Mouse (Mus musculus): Measurements from ENCODE around the gene Abca16. TPM values are rescaled to one million over a fixed set of nuclear protein-coding genes. Genes with fewer than 3 reads are reported as not detected.

Gene Abca16
- not detected in 2 replicates for polyA plus RNA-seq (2014; fragmentation: Nextera tagmentation; extraction: Ambion mirVana)

- H3K27me3 ChIP-seq (replicated peaks; ENCODE audit: control insufficient read depth, insufficient read depth, low read length): no peaks in the 10 kb centered on the region
- no peak within 1 kb of the TSS for H3K9ac ChIP-seq (ENCODE audit: low read depth, low read length)
- WGBS: 68% methylated on average over 10 of the region's 10 CpGs
- H3K4me2 ChIP-seq: no peak within 1 kb of the TSS
- H3K9me3 ChIP-seq (ENCODE audit: control insufficient read depth, low read length): no peaks in the 10 kb centered on the region
- H3K36me3 ChIP-seq (ENCODE audit: control insufficient read depth, insufficient read depth, low read length): no peaks in the 10 kb centered on the region
- no peaks in the 10 kb centered on the region for H3K4me1 ChIP-seq (replicated peaks; ENCODE audit: control insufficient read depth, insufficient read depth, low read length)
- DNase-seq (ENCODE audit: low spot score): no peak
- no peak within 1 kb of the TSS for H3K4me3 ChIP-seq (ENCODE audit: low read depth, low read length)
- no peak for ATAC-seq (replicated peaks; ENCODE audit: low FRiP score)
- H3K27ac ChIP-seq (ENCODE audit: low read depth, low read length): no peak within 1 kb of the TSS
Observed at GRCm38 (mm10) chr7:120409447-120409846, at the start of gene Abca16. TSS of gene Abca16 (plus strand) at chr7:120409647.

GRCm38 (mm10) chr7:120361159-120361558, 48.3 kb upstream of the Abca16 start:
- Histone ChIP-seq H3K27ac (ENCODE audit: low read depth, low read length) (no peak overlapping the region), H3K9ac (ENCODE audit: low read depth, low read length) (no peak overlapping the region), H3K27me3 (replicated peaks; ENCODE audit: control insufficient read depth, insufficient read depth, low read length) (no peaks in the 10 kb centered on the region), H3K9me3 (ENCODE audit: control insufficient read depth, low read length) (no peaks in the 10 kb centered on the region), H3K36me3 (ENCODE audit: control insufficient read depth, insufficient read depth, low read length) (no peaks in the 10 kb centered on the region), H3K4me2 (no peak overlapping the region), H3K4me1 (replicated peaks; ENCODE audit: control insufficient read depth, insufficient read depth, low read length) (no peaks in the 10 kb centered on the region), H3K4me3 (ENCODE audit: low read depth, low read length) (no peak overlapping the region)
- DNase-seq (ENCODE audit: low spot score) (no peak), ATAC-seq (replicated peaks; ENCODE audit: low FRiP score) (no peak)
- 38% methylated on average over 13 of the region's 13 CpGs for WGBS

GRCm38 (mm10) chr7:120412391-120412790, 2.9 kb downstream of the Abca16 start:
- no peak for DNase-seq (ENCODE audit: low spot score)
- Histone ChIP-seq H3K9ac (ENCODE audit: low read depth, low read length) (no peak overlapping the region), H3K4me2 (no peak overlapping the region), H3K27ac (ENCODE audit: low read depth, low read length) (no peak overlapping the region), H3K36me3 (ENCODE audit: control insufficient read depth, insufficient read depth, low read length) (no peaks in the 10 kb centered on the region), H3K4me1 (replicated peaks; ENCODE audit: control insufficient read depth, insufficient read depth, low read length) (no peaks in the 10 kb centered on the region), H3K9me3 (ENCODE audit: control insufficient read depth, low read length) (no peaks in the 10 kb centered on the region), H3K4me3 (ENCODE audit: low read depth, low read length) (no peak overlapping the region), H3K27me3 (replicated peaks; ENCODE audit: control insufficient read depth, insufficient read depth, low read length) (no peaks in the 10 kb centered on the region)
- ATAC-seq (replicated peaks; ENCODE audit: low FRiP score): no peak
- 84% methylated on average over 1 of the region's 1 CpGs for WGBS

- H3K36me3 ChIP-seq (ENCODE audit: control insufficient read depth, insufficient read depth, low read length): no peaks in the 10 kb centered on the region
- DNase-seq (ENCODE audit: low spot score) (no peak), ATAC-seq (replicated peaks; ENCODE audit: low FRiP score) (no peak)
- H3K9ac ChIP-seq (ENCODE audit: low read depth, low read length): no peak overlapping the region
- no peak overlapping the region for H3K4me2 ChIP-seq
- no peaks in the 10 kb centered on the region for H3K4me1 ChIP-seq (replicated peaks; ENCODE audit: control insufficient read depth, insufficient read depth, low read length)
- WGBS: 29% methylated on average over 3 of the region's 3 CpGs
- no peaks in the 10 kb centered on the region for H3K9me3 ChIP-seq (ENCODE audit: control insufficient read depth, low read length)
- H3K27me3 ChIP-seq (replicated peaks; ENCODE audit: control insufficient read depth, insufficient read depth, low read length): no peaks in the 10 kb centered on the region
- no peak overlapping the region for H3K4me3 ChIP-seq (ENCODE audit: low read depth, low read length)
- no peak overlapping the region for H3K27ac ChIP-seq (ENCODE audit: low read depth, low read length)
Observed at GRCm38 (mm10) chr7:120426625-120427024, 17.2 kb downstream of the Abca16 start.

GRCm38 (mm10) chr7:120431464-120431863, 22.0 kb downstream of the Abca16 start:
- Histone ChIP-seq H3K27ac (ENCODE audit: low read depth, low read length) (no peak overlapping the region), H3K4me2 (no peak overlapping the region), H3K4me3 (ENCODE audit: low read depth, low read length) (no peak overlapping the region), H3K9me3 (ENCODE audit: control insufficient read depth, low read length) (no peaks in the 10 kb centered on the region), H3K27me3 (replicated peaks; ENCODE audit: control insufficient read depth, insufficient read depth, low read length) (no peaks in the 10 kb centered on the region), H3K9ac (ENCODE audit: low read depth, low read length) (no peak overlapping the region), H3K36me3 (ENCODE audit: control insufficient read depth, insufficient read depth, low read length) (no peaks in the 10 kb centered on the region), H3K4me1 (replicated peaks; ENCODE audit: control insufficient read depth, insufficient read depth, low read length) (no peaks in the 10 kb centered on the region)
- peak; percentile 90 for ATAC-seq (replicated peaks; ENCODE audit: low FRiP score)
- no peak for DNase-seq (ENCODE audit: low spot score)

GRCm38 (mm10) chr7:120503891-120504662, 94.6 kb downstream of the Abca16 start:
- Histone ChIP-seq H3K9me3 (ENCODE audit: control insufficient read depth, low read length) (no peaks in the 10 kb centered on the region), H3K4me1 (replicated peaks; ENCODE audit: control insufficient read depth, insufficient read depth, low read length) (no peaks in the 10 kb centered on the region), H3K9ac (ENCODE audit: low read depth, low read length) (no peak overlapping the region), H3K27me3 (replicated peaks; ENCODE audit: control insufficient read depth, insufficient read depth, low read length) (no peaks in the 10 kb centered on the region), H3K36me3 (ENCODE audit: control insufficient read depth, insufficient read depth, low read length) (no peaks in the 10 kb centered on the region), H3K27ac (ENCODE audit: low read depth, low read length) (no peak overlapping the region), H3K4me3 (ENCODE audit: low read depth, low read length) (peak overlapping the region; percentile 37), H3K4me2 (peak overlapping the region; percentile 55)
- DNase-seq (ENCODE audit: low spot score) (no peak), ATAC-seq (replicated peaks; ENCODE audit: low FRiP score) (no peak)
- 14% methylated on average over 30 of the region's 31 CpGs for WGBS

GRCm38 (mm10) chr7:120504663-120504979, 95.2 kb downstream of the Abca16 start:
- DNase-seq (ENCODE audit: low spot score) (no peak), ATAC-seq (replicated peaks; ENCODE audit: low FRiP score) (no peak)
- Histone ChIP-seq H3K27ac (ENCODE audit: low read depth, low read length) (no peak overlapping the region), H3K36me3 (ENCODE audit: control insufficient read depth, insufficient read depth, low read length) (no peaks in the 10 kb centered on the region), H3K4me3 (ENCODE audit: low read depth, low read length) (peak overlapping the region; percentile 37), H3K4me1 (replicated peaks; ENCODE audit: control insufficient read depth, insufficient read depth, low read length) (no peaks in the 10 kb centered on the region), H3K4me2 (peak overlapping the region; percentile 55), H3K9me3 (ENCODE audit: control insufficient read depth, low read length) (no peaks in the 10 kb centered on the region), H3K9ac (ENCODE audit: low read depth, low read length) (no peak overlapping the region), H3K27me3 (replicated peaks; ENCODE audit: control insufficient read depth, insufficient read depth, low read length) (no peaks in the 10 kb centered on the region)
- WGBS: 31% methylated on average over 5 of the region's 5 CpGs

- ATAC-seq (replicated peaks; ENCODE audit: low FRiP score): no peak
- H3K27me3 ChIP-seq (replicated peaks; ENCODE audit: control insufficient read depth, insufficient read depth, low read length): no peaks in the 10 kb centered on the region
- DNase-seq (ENCODE audit: low spot score): no peak
- no peak overlapping the region for H3K4me3 ChIP-seq (ENCODE audit: low read depth, low read length)
- H3K9me3 ChIP-seq (ENCODE audit: control insufficient read depth, low read length): no peaks in the 10 kb centered on the region
- H3K9ac ChIP-seq (ENCODE audit: low read depth, low read length): no peak overlapping the region
- no peak overlapping the region for H3K27ac ChIP-seq (ENCODE audit: low read depth, low read length)
- no peaks in the 10 kb centered on the region for H3K36me3 ChIP-seq (ENCODE audit: control insufficient read depth, insufficient read depth, low read length)
- no peak overlapping the region for H3K4me2 ChIP-seq
- 69% methylated on average over 2 of the region's 2 CpGs for WGBS
- no peaks in the 10 kb centered on the region for H3K4me1 ChIP-seq (replicated peaks; ENCODE audit: control insufficient read depth, insufficient read depth, low read length)
Observed at GRCm38 (mm10) chr7:120534805-120535204, 125.4 kb downstream of the Abca16 start.

- Histone ChIP-seq H3K4me2 (no peak overlapping the region), H3K4me1 (replicated peaks; ENCODE audit: control insufficient read depth, insufficient read depth, low read length) (no peaks in the 10 kb centered on the region), H3K27ac (ENCODE audit: low read depth, low read length) (no peak overlapping the region), H3K9ac (ENCODE audit: low read depth, low read length) (no peak overlapping the region), H3K36me3 (ENCODE audit: control insufficient read depth, insufficient read depth, low read length) (no peaks in the 10 kb centered on the region), H3K9me3 (ENCODE audit: control insufficient read depth, low read length) (no peaks in the 10 kb centered on the region), H3K27me3 (replicated peaks; ENCODE audit: control insufficient read depth, insufficient read depth, low read length) (no peaks in the 10 kb centered on the region), H3K4me3 (ENCODE audit: low read depth, low read length) (no peak overlapping the region)
- DNase-seq (ENCODE audit: low spot score): no peak
- whole genome bisulfite sequencing: 45% methylated on average over 12 of the region's 12 CpGs
- ATAC-seq (replicated peaks; ENCODE audit: low FRiP score): no peak
Observed at GRCm38 (mm10) chr7:120552479-120553180, 143.2 kb downstream of the Abca16 start.

Data from liver, embryonic 11.5 days (tissue).